Mouse (Mus musculus) hindbrain, embryonic 11.5 days (tissue): ENCODE results near the gene Wwc1. TPM values are rescaled to one million over a fixed set of nuclear protein-coding genes. Genes with fewer than 3 reads are reported as not detected.

Source experiments
- ATAC-seq: fragments of 200-750 bp; cut with Nextera tagmentation; 2 replicates; pipeline ENCODE4 v1.8.0; 2017; ENCODE audit warnings: mild to moderate bottlenecking, moderate TSS enrichment, moderate library complexity; ENCODE audit not compliant: low FRiP score
- DNase-seq: peaks from one replicate; pipeline ENCODE4 v3.0.0-alpha.2; 2015; ENCODE audit warnings: low spot score
- H3K27ac ChIP-seq: fragments of 300-500 bp; sonication (generic); 2 replicates; pipeline ENCODE4 v1.5.1; 2014; ENCODE audit warnings: mild to moderate bottlenecking, low read depth, low read length
- H3K27me3 ChIP-seq: fragments of 300-500 bp; sonication (generic); 2 replicates; pipeline ENCODE4 v1.6.1; 2014; ENCODE audit warnings: mild to moderate bottlenecking, low read length, moderate library complexity, mixed read lengths; ENCODE audit not compliant: control insufficient read depth, insufficient read depth
- H3K36me3 ChIP-seq: fragments of 300-500 bp; sonication (generic); 2 replicates; pipeline ENCODE4 v1.6.1; 2014; ENCODE audit warnings: mild to moderate bottlenecking, low read length, moderate library complexity, mixed read lengths; ENCODE audit not compliant: control insufficient read depth, insufficient read depth
- H3K4me1 ChIP-seq: fragments of 300-500 bp; sonication (generic); replicated peaks from 2 replicates; pipeline ENCODE4 v1.6.1; 2014; ENCODE audit warnings: low read length, mixed read lengths; ENCODE audit not compliant: control insufficient read depth, insufficient read depth
- H3K4me2 ChIP-seq: fragments of 300-500 bp; sonication (generic); replicated peaks from 2 replicates; pipeline ENCODE4 v1.6.1; 2014; ENCODE audit warnings: mild to moderate bottlenecking, low read depth, low read length
- H3K4me3 ChIP-seq: fragments of 300-500 bp; sonication (generic); 2 replicates; pipeline ENCODE4 v1.5.1; 2014; ENCODE audit warnings: low read depth, low read length
- H3K9ac ChIP-seq: fragments of 300-500 bp; sonication (generic); 2 replicates; pipeline ENCODE4 v1.6.1; 2014; ENCODE audit warnings: low read depth, low read length
- H3K9me3 ChIP-seq: fragments of 300-500 bp; sonication (generic); 2 replicates; pipeline ENCODE4 v1.6.1; 2016; ENCODE audit warnings: low read length; ENCODE audit not compliant: control insufficient read depth
- WGBS: fragments of 180-500 bp; shearing (Covaris S2); extraction: QIAGEN DNeasy Blood & Tissue Kit; methylation state at CpG from one replicate; pipeline ENCODE4 v1.1.7; 2014; 5-methylcytosine and 5-hydroxymethylcytosine counted together
- polyA plus RNA-seq: library from polyadenylated mRNA; unstranded; fragments of >200 nt; fragmentation: Nextera tagmentation; extraction: Ambion mirVana; gene quantifications from 2 replicates; pipeline ENCODE4 v1.2.1, GENCODE M21; 2014

The Wwc1 gene
- polyA plus RNA-seq, 1 experiment from 2014 or later, result 7.0 TPM

GRCm38 (mm10) chr11:35834022-35834760, 146.1 kb downstream of the Wwc1 start, which contains the start of gene Rars:
Gene Rars (minus strand): TSS chr11:35834506.
- Histone ChIP-seq H3K4me2 (peak within 1 kb of the TSS; percentile 59), H3K9me3 (no peaks in the 10 kb centered on the region), H3K27me3 (no peaks in the 10 kb centered on the region), H3K9ac (peak within 1 kb of the TSS; percentile 72), H3K27ac (no peak within 1 kb of the TSS), H3K4me3 (peak within 1 kb of the TSS; percentile 80), H3K4me1 (peaks cover 5% of the 10 kb centered on the region; the same call in 1 of the 2 replicates), H3K36me3 (no peaks in the 10 kb centered on the region)
- peak; percentile 97 for DNase-seq
- 2% methylated on average over 46 of the region's 46 CpGs for WGBS
- peak; percentile 69 for ATAC-seq

- Histone ChIP-seq H3K27me3 (no peaks in the 10 kb centered on the region), H3K4me3 (peak overlapping the region; percentile 80), H3K36me3 (no peaks in the 10 kb centered on the region), H3K4me2 (peak overlapping the region; percentile 59), H3K27ac (no peak overlapping the region), H3K9me3 (no peaks in the 10 kb centered on the region), H3K4me1 (peaks cover 5% of the 10 kb centered on the region; the same call in 1 of the 2 replicates), H3K9ac (peak overlapping the region; percentile 11; the same call in 1 of the 2 replicates)
- ATAC-seq, result no peak
- WGBS, result 92% methylated on average over 6 of the region's 6 CpGs
- no peak for DNase-seq
These were observed 147.1 kb downstream of the Wwc1 start for GRCm38 (mm10) chr11:35833270-35833669.

GRCm38 (mm10) chr11:35832139-35832538, 148.2 kb downstream of the Wwc1 start:
- H3K9ac ChIP-seq, result no peak overlapping the region
- H3K36me3 ChIP-seq, result no peaks in the 10 kb centered on the region
- WGBS, result 88% methylated on average over 4 of the region's 4 CpGs

GRCm38 (mm10) chr11:35827714-35828113, 152.6 kb downstream of the Wwc1 start:
- WGBS, result 95% methylated on average over 6 of the region's 6 CpGs
- no peak for ATAC-seq

More at GRCm38 (mm10) chr11:35832139-35832538, 148.2 kb downstream of the Wwc1 start:
- DNase-seq, result no peak
- no peak overlapping the region for H3K4me3 ChIP-seq
- no peak overlapping the region for H3K4me2 ChIP-seq
- no peak overlapping the region for H3K27ac ChIP-seq
- peaks cover 5% of the 10 kb centered on the region; the same call in 1 of the 2 replicates for H3K4me1 ChIP-seq
- no peaks in the 10 kb centered on the region for H3K27me3 ChIP-seq
- no peaks in the 10 kb centered on the region for H3K9me3 ChIP-seq
- ATAC-seq, result no peak

GRCm38 (mm10) chr11:35816316-35816715, 164.0 kb downstream of the Wwc1 start:
- ATAC-seq (no peak), DNase-seq (no peak)
- H3K4me3 ChIP-seq, result no peak overlapping the region
- WGBS, result 93% methylated on average over 12 of the region's 12 CpGs
- no peaks in the 10 kb centered on the region for H3K4me1 ChIP-seq
- no peaks in the 10 kb centered on the region for H3K9me3 ChIP-seq
- no peak overlapping the region for H3K4me2 ChIP-seq
- peaks cover 18% of the 10 kb centered on the region for H3K36me3 ChIP-seq
- no peaks in the 10 kb centered on the region for H3K27me3 ChIP-seq
- H3K9ac ChIP-seq, result no peak overlapping the region
- H3K27ac ChIP-seq, result no peak overlapping the region

More at GRCm38 (mm10) chr11:35827714-35828113, 152.6 kb downstream of the Wwc1 start:
- Histone ChIP-seq H3K9me3 (no peaks in the 10 kb centered on the region), H3K4me2 (no peak overlapping the region), H3K4me3 (no peak overlapping the region), H3K4me1 (no peaks in the 10 kb centered on the region), H3K27me3 (no peaks in the 10 kb centered on the region), H3K27ac (no peak overlapping the region), H3K9ac (no peak overlapping the region), H3K36me3 (peaks cover 8% of the 10 kb centered on the region; the same call in 1 of the 2 replicates)
- DNase-seq, result no peak

- peaks cover 17% of the 10 kb centered on the region for H3K36me3 ChIP-seq
- no peak for ATAC-seq
These were observed 168.9 kb downstream of the Wwc1 start for GRCm38 (mm10) chr11:35811458-35811857.

GRCm38 (mm10) chr11:35801332-35801731, 179.0 kb downstream of the Wwc1 start:
- no peaks in the 10 kb centered on the region for H3K9me3 ChIP-seq
- ATAC-seq (no peak), DNase-seq (no peak)
- no peaks in the 10 kb centered on the region for H3K4me1 ChIP-seq
- WGBS, result 80% methylated on average over 5 of the region's 5 CpGs
- no peak overlapping the region for H3K4me3 ChIP-seq
- no peak overlapping the region for H3K4me2 ChIP-seq
- no peak overlapping the region for H3K9ac ChIP-seq
- no peaks in the 10 kb centered on the region for H3K36me3 ChIP-seq
- no peak overlapping the region for H3K27ac ChIP-seq
- peaks cover 32% of the 10 kb centered on the region for H3K27me3 ChIP-seq

More at GRCm38 (mm10) chr11:35811458-35811857, 168.9 kb downstream of the Wwc1 start:
- H3K9me3 ChIP-seq, result no peaks in the 10 kb centered on the region
- no peak overlapping the region for H3K27ac ChIP-seq
- H3K4me1 ChIP-seq, result no peaks in the 10 kb centered on the region
- H3K4me3 ChIP-seq, result no peak overlapping the region
- no peaks in the 10 kb centered on the region for H3K27me3 ChIP-seq
- H3K4me2 ChIP-seq, result no peak overlapping the region
- no peak overlapping the region for H3K9ac ChIP-seq
- no peak for DNase-seq
- 88% methylated on average over 10 of the region's 10 CpGs for WGBS

- no peak for ATAC-seq
- H3K27ac ChIP-seq, result peak within 1 kb of the TSS; percentile 58; the same call in 1 of the 2 replicates
These were observed 181.5 kb downstream of the Wwc1 start, which contains the start of gene Fbll1 for GRCm38 (mm10) chr11:35798874-35799273. Gene Fbll1 (minus strand): TSS chr11:35798884.

GRCm38 (mm10) chr11:35798495-35798820, 181.9 kb downstream of the Wwc1 start:
- Histone ChIP-seq H3K9ac (peak overlapping the region; percentile 59), H3K27me3 (peaks cover 41% of the 10 kb centered on the region)
- 2% methylated on average over 22 of the region's 23 CpGs for WGBS

More at GRCm38 (mm10) chr11:35798874-35799273, 181.5 kb downstream of the Wwc1 start, which contains the start of gene Fbll1:
- peak within 1 kb of the TSS; percentile 96 for H3K4me2 ChIP-seq
- peak within 1 kb of the TSS; percentile 59 for H3K9ac ChIP-seq
- WGBS, result 10% methylated on average over 11 of the region's 11 CpGs
- peaks cover 41% of the 10 kb centered on the region for H3K27me3 ChIP-seq
- peak; percentile 75 for DNase-seq
- peak within 1 kb of the TSS; percentile 55 for H3K4me3 ChIP-seq
- no peaks in the 10 kb centered on the region for H3K4me1 ChIP-seq
- H3K9me3 ChIP-seq, result no peaks in the 10 kb centered on the region
- H3K36me3 ChIP-seq, result no peaks in the 10 kb centered on the region

More at GRCm38 (mm10) chr11:35798495-35798820, 181.9 kb downstream of the Wwc1 start:
- H3K4me3 ChIP-seq, result peak overlapping the region; percentile 55
- no peaks in the 10 kb centered on the region for H3K36me3 ChIP-seq
- no peaks in the 10 kb centered on the region for H3K4me1 ChIP-seq
- no peaks in the 10 kb centered on the region for H3K9me3 ChIP-seq
- ATAC-seq (peak; percentile 84), DNase-seq (peak; percentile 68)
- H3K4me2 ChIP-seq, result peak overlapping the region; percentile 96
- peak overlapping the region; percentile 58; the same call in 1 of the 2 replicates for H3K27ac ChIP-seq
